Mouse (Mus musculus) right cerebral cortex, adult 18-20 months (tissue): ENCODE data around the gene Ankrd50.

ENCODE experiments used
- DNase-seq: peaks from one replicate; pipeline ENCODE4 v3.0.0; 2022; ENCODE audit warnings: mixed read lengths

The Ankrd50 gene

DNA sequence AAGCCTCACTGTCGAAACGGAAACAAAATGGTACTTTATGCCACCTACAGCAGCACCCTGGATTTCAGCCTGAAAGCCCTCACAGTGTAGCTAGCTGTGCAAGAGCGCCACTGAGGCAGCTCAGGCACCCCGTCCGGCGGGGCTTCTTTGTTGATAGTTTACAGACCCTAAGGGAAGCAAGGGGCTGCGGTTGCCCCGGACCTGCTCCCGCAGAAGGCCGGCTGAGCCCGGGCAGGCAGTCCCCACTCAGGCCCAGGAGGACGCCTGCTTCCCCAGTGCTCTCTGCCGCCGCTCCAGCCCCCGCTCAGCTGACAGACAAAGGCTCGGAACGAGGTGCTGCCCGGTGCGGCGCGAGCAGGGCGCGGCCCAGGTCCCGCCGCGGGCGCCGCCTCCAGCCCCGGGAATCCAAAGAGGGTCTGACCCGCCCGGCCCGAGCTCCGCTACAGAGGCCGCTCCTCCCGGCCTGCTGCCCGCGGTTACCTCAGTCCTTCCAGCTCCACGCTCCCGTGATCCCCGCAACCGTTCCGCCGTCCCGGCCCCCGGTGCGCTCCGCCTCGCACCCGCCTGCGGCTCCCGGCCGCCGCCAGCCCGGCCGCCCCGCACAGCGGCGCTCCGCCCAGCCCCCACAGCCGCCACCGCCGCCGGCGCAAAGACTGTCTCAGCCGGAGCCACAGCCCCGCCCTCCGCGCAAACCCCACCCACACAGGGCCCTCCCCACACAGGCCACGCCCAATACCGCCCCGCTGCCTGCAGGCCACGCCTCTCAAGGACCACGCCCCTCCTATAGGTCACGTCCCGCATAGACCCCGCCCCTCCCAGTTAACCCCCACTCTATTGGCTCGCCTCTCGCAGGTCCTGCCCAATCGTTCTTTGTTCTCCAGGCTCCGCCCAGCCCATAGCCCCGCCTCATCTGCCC, at the start of gene Ankrd50:
Gene Ankrd50 (minus strand): TSS at position 654 of the 916 bp plus-strand sequence.
- peak; percentile 98 for DNase-seq

DNA sequence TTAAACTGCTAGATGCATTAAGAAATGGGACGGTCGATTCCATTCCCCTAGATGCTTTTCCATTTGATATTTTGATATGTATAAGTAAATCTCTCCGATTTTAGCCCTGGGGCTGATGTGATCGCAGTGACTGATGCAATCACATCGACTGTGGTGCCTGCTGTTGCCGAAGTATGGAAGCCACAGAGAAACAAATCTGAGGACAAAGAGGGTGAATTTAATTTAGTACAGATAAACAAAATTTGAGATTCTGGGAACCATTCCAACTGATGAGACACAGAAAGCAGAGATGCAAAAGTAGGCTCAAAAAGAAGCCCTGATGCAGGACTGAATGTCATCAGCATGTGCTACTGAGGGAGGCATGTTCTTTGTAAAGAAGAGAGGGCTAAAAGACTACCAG, 49.6 kb upstream of the Ankrd50 start:
- peak; percentile 2 for DNase-seq

- no peak for DNase-seq
These were observed 35.8 kb upstream of the Ankrd50 start for GRCm38 (mm10) chr3:38520426-38520825.

GRCm38 (mm10) chr3:38519971-38520370, 35.3 kb upstream of the Ankrd50 start:
- DNase-seq: no peak

DNA sequence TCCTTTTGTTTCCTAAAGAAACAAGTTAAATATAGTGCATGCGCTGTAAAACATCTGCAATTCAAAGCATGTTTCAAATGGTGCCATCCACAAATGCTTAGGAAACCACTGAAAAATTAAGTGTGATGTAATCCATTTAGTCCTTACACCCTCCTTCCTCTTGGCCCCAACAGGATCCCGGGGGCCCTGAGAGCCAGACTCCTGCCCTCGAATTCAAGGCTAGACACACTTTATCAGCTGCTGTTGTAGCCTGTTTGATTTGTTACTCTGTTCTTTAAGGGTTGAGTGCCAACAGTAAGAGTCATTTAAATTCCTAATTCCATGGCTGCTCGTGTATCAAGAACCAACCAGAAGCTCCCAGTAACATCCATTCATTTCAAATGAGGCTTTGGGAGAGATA, 19.0 kb upstream of the Ankrd50 start:
- DNase-seq: no peak

DNA sequence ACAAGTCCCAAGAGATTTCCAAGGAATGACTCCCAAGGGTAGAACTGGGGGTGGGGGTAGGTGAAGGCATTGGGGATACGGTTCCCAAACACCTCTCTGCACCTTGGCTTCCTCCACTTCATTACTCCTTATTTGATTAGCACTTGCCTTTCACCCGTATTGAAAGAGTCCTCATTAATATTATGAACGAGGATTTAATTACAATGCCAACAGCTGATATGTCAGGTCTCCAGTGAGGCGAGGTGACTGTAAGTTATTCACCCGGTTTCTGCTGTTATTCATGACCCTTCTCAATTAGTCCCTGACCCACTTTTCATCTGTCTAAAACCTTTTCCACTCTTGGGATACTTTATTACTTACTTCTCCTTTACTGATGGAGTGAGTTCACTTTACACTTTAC, 17.5 kb upstream of the Ankrd50 start:
- no peak for DNase-seq

- DNase-seq: no peak
These were observed 17.1 kb upstream of the Ankrd50 start for GRCm38 (mm10) chr3:38501739-38502138.

DNA sequence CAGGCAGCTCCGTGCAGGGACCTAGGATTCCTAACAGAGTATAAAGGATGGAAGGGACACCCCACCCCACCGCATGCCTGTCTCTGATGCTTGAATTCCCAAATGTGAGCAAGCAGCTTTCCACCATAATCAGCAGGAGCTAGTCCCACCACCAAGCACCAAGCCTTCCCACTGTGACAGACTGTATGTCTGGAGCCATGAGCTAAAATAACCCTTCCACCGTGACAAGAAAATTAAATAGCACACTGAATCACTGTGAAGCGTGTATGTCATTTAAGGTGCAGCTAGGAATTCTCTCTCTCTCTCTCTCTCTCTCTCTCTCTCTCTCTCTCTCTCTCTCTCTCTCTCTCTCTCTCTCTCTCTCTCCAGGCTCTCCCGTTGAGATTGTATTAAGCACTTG, 16.7 kb upstream of the Ankrd50 start:
- no peak for DNase-seq

DNA sequence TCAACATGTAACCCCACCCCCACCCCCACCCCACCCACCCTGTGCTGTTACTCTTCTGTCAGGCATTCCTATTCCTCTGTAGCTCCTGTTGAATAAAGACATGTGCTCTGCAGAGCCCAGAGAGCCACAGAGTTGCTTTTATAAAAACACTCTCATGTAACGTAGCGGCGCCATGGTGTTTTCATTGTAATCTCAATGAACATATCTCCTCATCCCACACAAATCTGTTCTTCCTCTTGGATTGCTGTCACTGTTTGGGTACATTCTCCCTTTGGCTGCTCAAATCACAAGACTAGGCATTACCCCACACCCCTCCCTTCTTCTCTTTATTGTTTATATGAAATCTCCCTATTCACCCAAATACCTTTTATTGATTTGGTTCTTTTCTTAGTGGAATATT, 13.9 kb upstream of the Ankrd50 start:
- no peak for DNase-seq

GRCm38 (mm10) chr3:38496795-38497385, 12.2 kb upstream of the Ankrd50 start:
- DNase-seq: no peak

DNA sequence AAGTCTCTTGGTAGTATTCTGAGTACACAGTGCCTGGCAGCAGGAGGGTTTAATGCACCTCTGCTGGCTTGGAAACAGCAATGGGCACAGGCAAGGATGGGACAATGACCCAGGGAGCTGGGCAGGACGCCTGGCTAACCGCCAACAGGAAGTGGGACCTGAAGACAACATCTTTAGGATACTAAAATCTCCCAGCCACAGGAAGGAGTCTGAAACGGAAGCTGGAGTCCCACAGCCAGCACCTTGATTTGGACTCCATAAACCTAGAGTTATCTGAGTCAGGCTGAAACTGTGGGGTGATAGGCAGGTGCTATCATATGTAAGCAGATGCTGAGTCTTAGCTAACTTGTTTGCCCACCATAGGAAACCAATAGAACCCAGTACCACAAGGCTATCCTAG, 7.1 kb upstream of the Ankrd50 start:
- no peak for DNase-seq

DNA sequence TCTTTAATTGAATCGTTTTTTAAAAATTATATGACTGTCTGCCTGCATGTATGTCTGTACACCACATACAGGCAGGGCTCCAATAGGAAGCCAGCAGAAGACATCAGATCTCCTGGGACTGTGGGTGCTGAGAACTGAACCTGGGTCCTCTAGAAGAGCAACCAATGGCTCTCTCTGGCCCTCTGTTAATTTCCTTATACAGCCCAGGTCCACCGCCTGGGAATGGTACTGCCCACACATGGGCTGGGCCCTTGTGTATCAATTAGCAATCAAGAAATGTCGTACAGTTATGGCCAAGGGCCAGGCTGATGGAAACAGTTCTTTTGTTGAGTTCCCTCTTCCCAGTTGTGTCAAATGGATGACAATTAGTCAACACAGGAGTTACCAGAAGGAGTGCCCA, 6.6 kb upstream of the Ankrd50 start:
- no peak for DNase-seq

GRCm38 (mm10) chr3:38490720-38491119, 6.1 kb upstream of the Ankrd50 start:
- DNase-seq: no peak

GRCm38 (mm10) chr3:38485107-38485545, 482 bp upstream of the Ankrd50 start:
- DNase-seq: no peak

GRCm38 (mm10) chr3:38483551-38483950, 1.1 kb downstream of the Ankrd50 start:
- peak; percentile 38 for DNase-seq

GRCm38 (mm10) chr3:38482749-38483148, 1.9 kb downstream of the Ankrd50 start:
- no peak for DNase-seq

DNA sequence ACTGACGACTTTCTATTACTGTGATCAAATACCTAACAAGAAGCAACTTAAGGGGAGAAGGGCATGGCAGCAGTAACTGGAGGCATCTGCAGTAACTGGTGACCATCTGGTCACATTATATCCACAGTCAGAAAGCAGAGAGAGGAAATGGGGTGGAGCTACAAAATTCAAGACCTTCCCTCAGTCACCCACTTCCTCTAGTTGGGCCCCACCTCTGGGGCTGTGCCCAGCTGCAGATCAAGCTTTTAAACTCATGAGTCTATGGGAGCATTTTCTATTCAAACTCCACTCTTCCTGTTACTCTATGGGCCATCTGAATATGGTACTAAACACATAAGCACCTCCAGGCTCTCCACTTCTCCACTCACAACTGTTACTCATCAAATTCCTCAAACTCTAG, 3.5 kb downstream of the Ankrd50 start:
- no peak for DNase-seq

DNA sequence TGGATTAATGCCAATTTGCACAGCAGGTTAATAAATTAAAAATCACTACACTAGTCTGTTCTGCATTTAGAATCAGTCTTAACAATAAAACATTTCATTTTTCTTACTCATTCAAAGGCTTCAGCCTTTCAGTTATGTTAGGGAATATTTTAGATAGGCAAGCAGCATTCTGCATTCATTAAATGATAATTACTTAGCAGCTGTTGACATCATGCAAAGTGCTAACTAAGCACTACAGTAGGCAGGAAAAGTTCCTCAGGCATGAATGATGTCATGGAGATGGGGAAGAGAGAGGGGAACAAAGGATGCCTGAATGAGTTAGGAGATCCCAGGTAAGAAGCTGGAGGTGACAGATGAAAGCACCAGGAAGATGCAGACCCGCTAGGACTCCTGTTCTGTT, 6.7 kb downstream of the Ankrd50 start:
- DNase-seq: no peak

DNA sequence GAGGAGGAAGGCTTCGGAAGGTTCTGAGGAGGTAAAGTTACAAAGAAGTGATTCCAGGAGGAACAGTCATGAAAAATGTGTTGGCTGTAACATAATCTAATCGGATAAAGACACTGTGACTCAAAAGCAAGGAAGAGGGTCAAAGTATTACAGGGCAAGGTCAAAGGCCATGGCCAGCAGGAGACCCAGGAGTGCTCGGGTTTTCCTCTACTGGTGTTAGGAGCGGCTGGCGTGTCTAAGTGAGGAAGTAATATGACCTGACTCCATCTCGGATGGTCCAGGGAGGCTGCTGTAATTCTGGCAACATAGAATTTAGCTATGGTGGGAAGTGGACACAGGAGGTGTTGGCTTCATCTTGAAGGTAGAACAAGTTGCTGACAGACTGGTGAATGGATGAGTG, 9.1 kb downstream of the Ankrd50 start:
- DNase-seq: no peak

GRCm38 (mm10) chr3:38473138-38473537, 11.5 kb downstream of the Ankrd50 start:
- DNase-seq: peak; percentile 52

GRCm38 (mm10) chr3:38471516-38471915, 13.1 kb downstream of the Ankrd50 start:
- DNase-seq: no peak

- no peak for DNase-seq
These were observed 16.5 kb downstream of the Ankrd50 start for GRCm38 (mm10) chr3:38468131-38468530.

DNA sequence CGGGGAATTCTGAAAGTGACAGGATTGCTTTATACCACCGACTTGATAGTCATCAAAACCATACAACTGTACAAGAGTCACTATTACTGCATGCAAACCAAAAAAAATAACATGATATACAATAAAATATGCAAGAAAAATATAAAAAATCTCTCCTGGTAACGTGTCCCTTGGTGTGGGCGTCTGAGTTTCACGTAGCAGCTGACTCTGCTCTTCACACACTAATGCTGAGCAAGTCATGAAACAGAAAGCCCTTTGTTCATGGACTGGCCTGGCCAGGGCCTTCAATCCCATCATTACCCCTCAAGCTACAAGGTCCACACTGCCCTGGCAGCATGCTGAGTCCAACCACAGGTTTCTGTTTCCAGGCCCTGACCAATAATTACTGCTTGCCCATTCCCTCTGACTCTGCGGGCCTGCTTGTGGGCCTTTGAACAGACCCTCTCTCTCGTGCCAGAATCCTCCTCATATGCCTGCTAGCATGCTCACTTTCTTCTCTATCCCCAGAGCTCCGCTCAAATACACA, 17.7 kb downstream of the Ankrd50 start:
- DNase-seq: no peak

DNA sequence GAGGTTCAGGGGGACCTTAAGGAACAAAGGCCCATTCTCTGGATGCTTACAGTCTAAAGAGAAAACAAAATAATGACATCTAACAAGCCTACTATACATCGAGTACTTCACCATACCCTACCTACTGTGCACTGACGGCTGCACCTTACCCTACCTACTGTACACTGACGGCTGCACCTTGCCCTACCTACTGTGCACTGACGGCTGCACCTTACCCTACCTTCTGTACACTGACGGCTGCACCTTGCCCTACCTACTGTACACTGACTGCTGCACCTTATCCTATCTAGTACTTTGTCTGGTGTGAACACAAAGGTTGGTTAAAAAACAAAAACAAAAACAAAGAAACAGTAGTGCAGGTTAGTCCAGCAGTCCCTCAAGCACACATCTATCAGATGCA, 18.5 kb downstream of the Ankrd50 start:
- DNase-seq: no peak
